Mouse (Mus musculus) urinary bladder, postnatal 25 days (tissue): Measurements from ENCODE around the gene St13.

Experiments
- DNase-seq: peaks from one replicate; pipeline ENCODE4 v3.0.0; 2022; ENCODE audit warnings: low spot score

The St13 gene

GRCm38 (mm10) chr15:81319462-81319861 is 80.4 kb downstream of the St13 start:
- no peak for DNase-seq

- DNase-seq: no peak
Observed at GRCm38 (mm10) chr15:81313928-81314327, 85.9 kb downstream of the St13 start.
